Mouse (Mus musculus) hindbrain, postnatal 0 days (tissue): ENCODE data around the gene Gabbr1. TPM values are rescaled to one million over a fixed set of nuclear protein-coding genes. Genes with fewer than 3 reads are reported as not detected.

Experiments used
- ATAC-seq: fragments of 200-750 bp; cut with Nextera tagmentation; 2 replicates; pipeline ENCODE4 v1.8.0; 2017; ENCODE audit warnings: mild to moderate bottlenecking, moderate TSS enrichment, moderate library complexity
- DNase-seq: peaks from one replicate; pipeline ENCODE4 v3.0.0-alpha.2; 2015; ENCODE audit warnings: low spot score
- H3K27ac ChIP-seq: fragments of 300-500 bp; sonication (generic); 2 replicates; pipeline ENCODE4 v1.5.1; 2014; ENCODE audit warnings: mild to moderate bottlenecking
- H3K27me3 ChIP-seq: fragments of 300-500 bp; sonication (generic); 2 replicates; pipeline ENCODE4 v1.6.1; 2014; ENCODE audit warnings: low read length, mixed read lengths; ENCODE audit not compliant: insufficient read depth
- H3K36me3 ChIP-seq: fragments of 300-500 bp; sonication (generic); 2 replicates; pipeline ENCODE4 v1.6.1; 2014; ENCODE audit warnings: low read length, mixed read lengths; ENCODE audit not compliant: insufficient read depth
- H3K4me1 ChIP-seq: fragments of 300-500 bp; sonication (generic); 2 replicates; pipeline ENCODE4 v1.6.1; 2014; ENCODE audit warnings: antibody characterized with exemption, low read length, mixed read lengths; ENCODE audit not compliant: insufficient read depth
- H3K4me2 ChIP-seq: fragments of 300-500 bp; sonication (generic); 2 replicates; pipeline ENCODE4 v1.6.1; 2014; ENCODE audit warnings: low read depth, mild to moderate bottlenecking, low read length, moderate library complexity, mixed read lengths
- H3K4me3 ChIP-seq: fragments of 300-500 bp; sonication (generic); 2 replicates; pipeline ENCODE4 v1.5.1; 2014; ENCODE audit warnings: low read length
- H3K9ac ChIP-seq: fragments of 300-500 bp; sonication (generic); replicated peaks from 2 replicates; pipeline ENCODE4 v1.6.1; 2014; ENCODE audit warnings: mild to moderate bottlenecking, low read length, moderate library complexity, mixed read lengths
- H3K9me3 ChIP-seq: fragments of 300-500 bp; sonication (generic); 2 replicates; pipeline ENCODE4 v1.6.1; 2016; ENCODE audit warnings: low read length, mixed read lengths
- CTCF ChIP-seq: IDR thresholded peaks from 2 replicates; pipeline ENCODE4 v1.5.1; 2016; ENCODE audit warnings: antibody characterized with exemption, control low read depth, low read depth
- WGBS: fragments of 180-500 bp; shearing (Covaris S2); extraction: QIAGEN DNeasy Blood & Tissue Kit; methylation state at CpG from one replicate; pipeline ENCODE4 v1.1.7; 2014; 5-methylcytosine and 5-hydroxymethylcytosine counted together
- polyA plus RNA-seq: library from polyadenylated mRNA; unstranded; fragments of >200 nt; fragmentation: Nextera tagmentation; extraction: Ambion mirVana; gene quantifications from 2 replicates; pipeline ENCODE4 v1.2.1, GENCODE M21; 2015
- total RNA-seq: library from RNA; depleted of rRNA; stranded (reverse); fragments of >200 nt; gene quantifications from 2 replicates; pipeline ENCODE4 v1.2.3, GENCODE M21; 2014; rRNA removed

The Gabbr1 gene
- 519 and 527 TPM in 2 replicates for total RNA-seq
- polyA plus RNA-seq, result 93.4 and 98.3 TPM in 2 replicates

DNA sequence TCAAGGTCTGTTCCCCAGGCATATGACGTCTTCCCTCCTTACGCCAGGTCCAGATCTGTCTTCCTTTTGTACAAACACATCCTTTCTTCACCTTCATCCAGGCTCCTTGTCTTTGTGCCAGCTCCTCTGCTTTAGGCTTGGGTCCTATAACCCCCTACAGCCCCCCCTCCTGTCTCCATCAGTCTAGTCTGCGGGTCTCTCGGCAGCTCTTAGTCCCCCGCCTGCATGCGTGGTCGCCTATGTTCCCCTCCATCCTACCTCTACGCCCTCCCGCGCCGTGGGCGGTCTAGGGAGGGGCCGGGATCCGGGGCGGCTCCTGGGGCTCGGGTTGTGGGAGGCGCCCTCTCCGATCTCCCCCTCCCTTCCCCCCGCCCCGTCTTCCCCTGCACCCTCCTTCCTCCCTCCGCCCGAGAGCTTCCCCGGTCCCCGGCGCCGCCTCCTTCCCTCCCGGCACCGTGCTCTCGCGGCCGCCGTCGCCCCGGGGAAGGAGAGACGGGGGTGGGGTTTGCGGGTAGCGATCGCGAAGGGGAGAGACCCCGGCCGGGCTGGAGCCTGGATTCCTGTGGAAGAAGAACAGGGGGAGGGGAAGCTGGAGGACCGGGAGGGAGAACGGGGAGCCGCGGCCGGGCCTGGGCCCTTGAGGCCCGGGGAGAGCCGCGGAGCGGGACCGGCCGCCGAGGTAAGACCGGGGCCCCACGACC, at the start of gene Gabbr1:
Gene Gabbr1 (plus strand): TSS at position 356 of the 701 bp plus-strand sequence.
- H3K4me1 ChIP-seq, result peaks cover 14% of the 10 kb centered on the region
- H3K27me3 ChIP-seq, result no peaks in the 10 kb centered on the region
- TF ChIP-seq CTCF, result no peak
- H3K27ac ChIP-seq, result peak within 1 kb of the TSS; percentile 97
- no peaks in the 10 kb centered on the region for H3K9me3 ChIP-seq
- DNase-seq (peak; percentile 91), ATAC-seq (peak; percentile 81)
- peak within 1 kb of the TSS; percentile 91 for H3K4me3 ChIP-seq
- under 1% methylated on average over 40 of the region's 55 CpGs for WGBS
- peak within 1 kb of the TSS; percentile 99 for H3K9ac ChIP-seq
- H3K4me2 ChIP-seq, result peak within 1 kb of the TSS; percentile 76
- no peaks in the 10 kb centered on the region for H3K36me3 ChIP-seq

- Histone ChIP-seq H3K4me3 (no peak overlapping the region), H3K36me3 (no peaks in the 10 kb centered on the region), H3K9ac (no peak overlapping the region), H3K27ac (no peak overlapping the region), H3K27me3 (no peaks in the 10 kb centered on the region), H3K4me1 (no peaks in the 10 kb centered on the region), H3K9me3 (no peaks in the 10 kb centered on the region), H3K4me2 (no peak overlapping the region)
- TF ChIP-seq CTCF, result peak; percentile 82
- peak; percentile 73; the same call in 1 of the 2 replicates for ATAC-seq
- DNase-seq, result peak; percentile 86
- WGBS, result 28% methylated on average over 7 of the region's 7 CpGs
Measured at GRCm38 (mm10) chr17:36997033-36997735, 48.6 kb upstream of the Gabbr1 start.

- no peak overlapping the region for H3K4me3 ChIP-seq
- H3K9me3 ChIP-seq, result no peaks in the 10 kb centered on the region
- H3K27ac ChIP-seq, result no peak overlapping the region
- no peak for DNase-seq
- no peaks in the 10 kb centered on the region for H3K27me3 ChIP-seq
- H3K4me1 ChIP-seq, result no peaks in the 10 kb centered on the region
- TF ChIP-seq CTCF, result no peak
- H3K4me2 ChIP-seq, result no peak overlapping the region
- H3K9ac ChIP-seq, result no peak overlapping the region
- WGBS, result 83% methylated on average over 2 of the region's 2 CpGs
- ATAC-seq, result no peak
- H3K36me3 ChIP-seq, result no peaks in the 10 kb centered on the region
Measured at GRCm38 (mm10) chr17:36998477-36998876, 47.3 kb upstream of the Gabbr1 start.

GRCm38 (mm10) chr17:37000863-37001262, 44.9 kb upstream of the Gabbr1 start, which contains the start of gene Zfp57:
Gene Zfp57 (plus strand): TSS chr17:37001163.
- no peak within 1 kb of the TSS for H3K27ac ChIP-seq
- DNase-seq (no peak), ATAC-seq (no peak)
- H3K27me3 ChIP-seq, result no peaks in the 10 kb centered on the region
- no peak within 1 kb of the TSS for H3K4me3 ChIP-seq
- no peaks in the 10 kb centered on the region for H3K36me3 ChIP-seq
- H3K4me2 ChIP-seq, result peak within 1 kb of the TSS; percentile 64
- H3K9me3 ChIP-seq, result no peaks in the 10 kb centered on the region
- 95% methylated on average over 7 of the region's 7 CpGs for WGBS
- H3K4me1 ChIP-seq, result no peaks in the 10 kb centered on the region
- TF ChIP-seq CTCF, result no peak
- no peak within 1 kb of the TSS for H3K9ac ChIP-seq

DNA sequence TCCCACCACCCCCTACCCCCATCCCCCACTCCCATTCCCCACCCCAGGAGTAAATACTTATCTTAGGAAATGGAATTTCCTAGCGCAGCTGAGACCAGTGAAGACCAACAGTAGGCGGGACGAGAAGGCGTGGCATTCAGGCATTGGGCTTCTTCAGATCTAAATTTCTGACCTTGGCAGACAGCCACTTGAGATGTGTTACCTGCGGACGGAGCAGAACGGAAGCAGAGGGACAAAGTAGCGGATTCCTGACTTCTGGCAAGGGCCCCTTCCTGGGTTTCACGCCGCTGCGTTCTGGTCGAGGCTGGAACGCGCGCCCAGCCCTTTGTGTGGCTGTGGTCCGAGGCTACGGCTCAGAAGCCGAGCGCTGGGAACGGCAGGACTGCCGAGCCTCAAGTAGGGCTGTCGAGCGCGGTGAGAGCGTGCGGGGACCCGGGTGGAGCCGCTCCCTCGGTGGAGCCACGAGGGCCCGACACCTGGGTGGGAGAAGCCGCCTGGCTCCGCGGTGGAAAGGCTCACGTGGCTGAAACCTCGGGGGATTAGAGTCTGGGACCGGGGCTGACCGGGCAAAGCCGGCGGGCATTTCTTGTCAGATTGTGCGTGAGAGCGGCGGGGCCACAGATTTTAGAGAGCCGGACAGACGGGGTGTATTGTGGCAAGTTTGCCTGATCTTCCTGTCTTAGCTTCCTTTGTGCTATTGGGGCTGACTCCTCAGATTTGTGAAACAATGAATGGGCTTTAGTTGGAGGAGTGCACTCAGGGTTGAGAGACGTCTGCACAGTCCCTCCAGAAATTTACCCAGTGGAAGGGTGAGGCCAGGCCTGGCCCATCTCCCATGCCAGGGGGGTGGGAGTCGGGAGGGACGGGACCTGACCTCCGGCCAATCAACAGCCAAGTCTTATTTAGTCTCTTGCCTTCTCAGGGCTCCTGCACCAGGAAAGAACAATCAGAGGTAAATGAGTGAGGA, 43.1 kb upstream of the Gabbr1 start:
- DNase-seq (peak; percentile 93), ATAC-seq (peak; percentile 91)
- no peaks in the 10 kb centered on the region for H3K4me1 ChIP-seq
- no peaks in the 10 kb centered on the region for H3K27me3 ChIP-seq
- peak overlapping the region; percentile 85 for H3K9ac ChIP-seq
- H3K9me3 ChIP-seq, result no peaks in the 10 kb centered on the region
- no peaks in the 10 kb centered on the region for H3K36me3 ChIP-seq
- peak overlapping the region; percentile 64 for H3K4me2 ChIP-seq
- peak overlapping the region; percentile 90 for H3K27ac ChIP-seq
- under 1% methylated on average over 49 of the region's 49 CpGs for WGBS
- no peak for TF ChIP-seq CTCF
- peak overlapping the region; percentile 58 for H3K4me3 ChIP-seq

GRCm38 (mm10) chr17:37003366-37003765, 42.4 kb upstream of the Gabbr1 start:
- Histone ChIP-seq H3K27ac (peak overlapping the region; percentile 90), H3K27me3 (no peaks in the 10 kb centered on the region), H3K36me3 (no peaks in the 10 kb centered on the region), H3K4me3 (peak overlapping the region; percentile 58), H3K4me1 (no peaks in the 10 kb centered on the region), H3K9ac (peak overlapping the region; percentile 85), H3K4me2 (peak overlapping the region; percentile 64), H3K9me3 (no peaks in the 10 kb centered on the region)
- peak; percentile 53 for DNase-seq
- ATAC-seq, result no peak
- WGBS, result 29% methylated on average over 4 of the region's 4 CpGs
- TF ChIP-seq CTCF, result no peak
